ENCODE assay signal across 8 mouse cellular contexts in genomic region chr2:24919839-24920175, GRCm38 (mm10). TPM values are rescaled to one million over a fixed set of nuclear protein-coding genes. Genes with fewer than 3 reads are reported as not detected.
DNase-seq lines count a peak whose midpoint lies in the region; ATAC-seq and TF ChIP-seq lines count a peak whose summit lies in the region.

No protein-coding gene starts in this region.

- WGBS in lung, adult 2 months: 7% methylated on average over 8 of the region's 8 CpGs
- WGBS in embryonic facial prominence, embryonic 15.5 days: 10% methylated on average over 8 of the region's 8 CpGs
- WGBS in limb, embryonic 11.5 days: 10% methylated on average over 8 of the region's 8 CpGs
- 9% methylated on average over 8 of the region's 8 CpGs for WGBS in neural tube, embryonic 15.5 days

- intact Hi-C loops in left cerebral cortex, postnatal 25 days (cut with DNase I): no loop called here

- peak overlapping the region; percentile 83 for H3K4me3 ChIP-seq in lung, adult 2 months (replicated peaks; ENCODE audit: extremely low read depth, low read depth, low read length)
- peak overlapping the region; percentile 77 for H3K4me3 ChIP-seq in embryonic facial prominence, embryonic 15.5 days (replicated peaks)
- peak overlapping the region; percentile 94 for H3K4me3 ChIP-seq in limb, embryonic 11.5 days (ENCODE audit: low read depth, low read length)
- H3K4me3 ChIP-seq in neural tube, embryonic 15.5 days (replicated peaks): peak overlapping the region; percentile 76

- H3K4me1 ChIP-seq in lung, adult 2 months (ENCODE audit: control insufficient read depth, insufficient read depth, low read length): peaks cover 5% of the 10 kb centered on the region; the same call in 1 of the 2 replicates
- H3K4me1 ChIP-seq in embryonic facial prominence, embryonic 15.5 days: peaks cover 11% of the 10 kb centered on the region
- no peaks in the 10 kb centered on the region; the same call in 1 of the 2 replicates for H3K4me1 ChIP-seq in limb, embryonic 11.5 days (ENCODE audit: control insufficient read depth, insufficient read depth, low read length)
- H3K4me1 ChIP-seq in neural tube, embryonic 15.5 days: peaks cover 20% of the 10 kb centered on the region

- TF ChIP-seq CTCF in lung, adult 2 months (IDR thresholded peaks at IDR 0.05; ENCODE audit: insufficient read depth, low read length): no peak

- no peak for DNase-seq in lung, adult 2 months
- no peak for DNase-seq in lung, postnatal 14 days
- no peak for DNase-seq in limb, embryonic 11.5 days (ENCODE audit: low spot score)
- no peak for DNase-seq in urinary bladder, postnatal 25 days (ENCODE audit: low spot score)
- no peak for DNase-seq in left cerebral cortex, postnatal 25 days (ENCODE audit: low spot score in 2 of 2)
- DNase-seq in layer of hippocampus, postnatal 36 days: no peak

- H3K9ac ChIP-seq in embryonic facial prominence, embryonic 15.5 days: peak overlapping the region; percentile 49
- H3K9ac ChIP-seq in limb, embryonic 11.5 days (ENCODE audit: low read length): peak overlapping the region; percentile 99
- peak overlapping the region; percentile 58 for H3K9ac ChIP-seq in neural tube, embryonic 15.5 days (replicated peaks)

- peak; percentile 17; the same call in 1 of the 2 replicates for ATAC-seq in embryonic facial prominence, embryonic 15.5 days (ENCODE audit: insufficient number of reproducible peaks, low FRiP score, low TSS enrichment, low read depth)
- peak; percentile 63; the same call in 1 of the 2 replicates for ATAC-seq in limb, embryonic 11.5 days (ENCODE audit: insufficient number of reproducible peaks, low FRiP score, low TSS enrichment, low read depth)
- peak; percentile 60 for ATAC-seq in neural tube, embryonic 15.5 days (ENCODE audit: low FRiP score)

- no peak for TF ChIP-seq POLR2A in lung, adult 2 months (IDR thresholded peaks at IDR 0.05; ENCODE audit: borderline replicate concordance, extremely low read depth, low read depth, low read length)

- H3K27me3 ChIP-seq in embryonic facial prominence, embryonic 15.5 days: no peaks in the 10 kb centered on the region
- no peaks in the 10 kb centered on the region for H3K27me3 ChIP-seq in limb, embryonic 11.5 days (ENCODE audit: control insufficient read depth, insufficient read depth, low read length)
- H3K27me3 ChIP-seq in neural tube, embryonic 15.5 days (replicated peaks): no peaks in the 10 kb centered on the region

- no peaks in the 10 kb centered on the region for H3K9me3 ChIP-seq in embryonic facial prominence, embryonic 15.5 days (replicated peaks)
- H3K9me3 ChIP-seq in limb, embryonic 11.5 days (ENCODE audit: control insufficient read depth, low read length): no peaks in the 10 kb centered on the region
- no peaks in the 10 kb centered on the region for H3K9me3 ChIP-seq in neural tube, embryonic 15.5 days (replicated peaks)

- H3K36me3 ChIP-seq in embryonic facial prominence, embryonic 15.5 days: no peaks in the 10 kb centered on the region
- no peaks in the 10 kb centered on the region; the same call in 1 of the 2 replicates for H3K36me3 ChIP-seq in limb, embryonic 11.5 days (ENCODE audit: control insufficient read depth, insufficient read depth, low read length)
- no peaks in the 10 kb centered on the region for H3K36me3 ChIP-seq in neural tube, embryonic 15.5 days

- peak overlapping the region; percentile 78 for H3K27ac ChIP-seq in embryonic facial prominence, embryonic 15.5 days (replicated peaks)
- no peak overlapping the region for H3K27ac ChIP-seq in limb, embryonic 11.5 days (replicated peaks; ENCODE audit: low read depth, low read length)
- peak overlapping the region; percentile 89 for H3K27ac ChIP-seq in neural tube, embryonic 15.5 days (replicated peaks)

- peak overlapping the region; percentile 60 for H3K4me2 ChIP-seq in embryonic facial prominence, embryonic 15.5 days (replicated peaks)
- peak overlapping the region; percentile 45 for H3K4me2 ChIP-seq in limb, embryonic 11.5 days (ENCODE audit: low read depth, severe bottlenecking)
- H3K4me2 ChIP-seq in neural tube, embryonic 15.5 days: peak overlapping the region; percentile 69

RNA-seq across cellular contexts. Expression of gene Ehmt1, which starts 0.4 kb away (rescaled TPM):
- polyA plus RNA-seq in lung, adult 2 months (2012; rRNA removed): 41.3 and 57.3 TPM in 2 replicates
- 85.2 and 88.4 TPM in 2 replicates for polyA plus RNA-seq in embryonic facial prominence, embryonic 15.5 days (2015; fragmentation: Nextera tagmentation; extraction: Ambion mirVana)
- polyA plus RNA-seq in limb, embryonic 11.5 days (2014; fragmentation: Nextera tagmentation; extraction: Ambion mirVana): 97.6 and 119 TPM in 2 replicates
- polyA plus RNA-seq in neural tube, embryonic 15.5 days (2015; fragmentation: Nextera tagmentation; extraction: Ambion mirVana): 75.0 and 76.4 TPM in 2 replicates
- total RNA-seq in left cerebral cortex, postnatal 25 days (2021): 10 to 100 TPM; 52.2 to 56.3 TPM
- 10 to 100 TPM; 64.1 to 74.6 TPM for total RNA-seq in layer of hippocampus, postnatal 36 days (2021)

RNA-seq across cellular contexts. Expression of gene Arrdc1, which starts 15.2 kb away (rescaled TPM):
- polyA plus RNA-seq in lung, adult 2 months (2012; rRNA removed): 221 and 242 TPM in 2 replicates
- polyA plus RNA-seq in embryonic facial prominence, embryonic 15.5 days (2015; fragmentation: Nextera tagmentation; extraction: Ambion mirVana): 50.5 and 52.7 TPM in 2 replicates
- 11.8 and 12.7 TPM in 2 replicates for polyA plus RNA-seq in limb, embryonic 11.5 days (2014; fragmentation: Nextera tagmentation; extraction: Ambion mirVana)
- polyA plus RNA-seq in neural tube, embryonic 15.5 days (2015; fragmentation: Nextera tagmentation; extraction: Ambion mirVana): 43.9 and 46.8 TPM in 2 replicates
- total RNA-seq in left cerebral cortex, postnatal 25 days (2021): 10 to 100 TPM; 12.8 to 15.5 TPM
- total RNA-seq in layer of hippocampus, postnatal 36 days (2021): 10 to 100 TPM; 10.6 to 11.3 TPM

RNA-seq across cellular contexts. Expression of gene Zmynd19, which starts 29.8 kb away (rescaled TPM):
- 3.7 and 5.5 TPM in 2 replicates for polyA plus RNA-seq in lung, adult 2 months (2012; rRNA removed)
- polyA plus RNA-seq in embryonic facial prominence, embryonic 15.5 days (2015; fragmentation: Nextera tagmentation; extraction: Ambion mirVana): 17.0 and 19.4 TPM in 2 replicates
- polyA plus RNA-seq in limb, embryonic 11.5 days (2014; fragmentation: Nextera tagmentation; extraction: Ambion mirVana): 27.7 and 34.1 TPM in 2 replicates
- 21.3 and 26.2 TPM in 2 replicates for polyA plus RNA-seq in neural tube, embryonic 15.5 days (2015; fragmentation: Nextera tagmentation; extraction: Ambion mirVana)
- total RNA-seq in left cerebral cortex, postnatal 25 days (2021): 10 to 100 TPM; 36.8 to 39.4 TPM
- 10 to 100 TPM; 40.4 to 43.4 TPM for total RNA-seq in layer of hippocampus, postnatal 36 days (2021)

RNA-seq across cellular contexts. Expression of gene Dph7, which starts 42.4 kb away (rescaled TPM):
- polyA plus RNA-seq in lung, adult 2 months (2012; rRNA removed): 12.8 and 17.6 TPM in 2 replicates
- polyA plus RNA-seq in embryonic facial prominence, embryonic 15.5 days (2015; fragmentation: Nextera tagmentation; extraction: Ambion mirVana): 25.7 and 32.6 TPM in 2 replicates
- polyA plus RNA-seq in limb, embryonic 11.5 days (2014; fragmentation: Nextera tagmentation; extraction: Ambion mirVana): 30.7 and 36.6 TPM in 2 replicates
- 38.6 and 41.7 TPM in 2 replicates for polyA plus RNA-seq in neural tube, embryonic 15.5 days (2015; fragmentation: Nextera tagmentation; extraction: Ambion mirVana)
- 10 to 100 TPM; 27.5 to 33.5 TPM for total RNA-seq in left cerebral cortex, postnatal 25 days (2021)
- total RNA-seq in layer of hippocampus, postnatal 36 days (2021): 10 to 100 TPM; 32.5 to 34.4 TPM

RNA-seq across cellular contexts. Expression of gene Mrpl41, which starts 55.1 kb away (rescaled TPM):
- polyA plus RNA-seq in lung, adult 2 months (2012; rRNA removed): 17.8 and 23.4 TPM in 2 replicates
- polyA plus RNA-seq in embryonic facial prominence, embryonic 15.5 days (2015; fragmentation: Nextera tagmentation; extraction: Ambion mirVana): 127 and 132 TPM in 2 replicates
- polyA plus RNA-seq in limb, embryonic 11.5 days (2014; fragmentation: Nextera tagmentation; extraction: Ambion mirVana): 132 and 136 TPM in 2 replicates
- polyA plus RNA-seq in neural tube, embryonic 15.5 days (2015; fragmentation: Nextera tagmentation; extraction: Ambion mirVana): 167 and 179 TPM in 2 replicates
- total RNA-seq in left cerebral cortex, postnatal 25 days (2021): 10 to 100 TPM; 72.5 to 79.4 TPM
- total RNA-seq in layer of hippocampus, postnatal 36 days (2021): 10 to 100 TPM; 78.2 to 92.1 TPM

Comparison
In these comparisons a context has a peak if more than half of its experiments do, and no peak if none do; other contexts are left out.
1. H3K9ac ChIP-seq: peak in every context shown above with its lines; median percentile 99 in limb, embryonic 11.5 days; 58 in neural tube, embryonic 15.5 days; 49 in embryonic facial prominence, embryonic 15.5 days.